Mouse (Mus musculus) E14TG2a.4 (cell line): ENCODE data around the gene Naa11.

Source experiments
- H3K27me3 ChIP-seq: 2 replicates; pipeline ENCODE4 v1.6.1; 2014; ENCODE audit warnings: low read length, control low read depth; ENCODE audit not compliant: insufficient read depth
- H3K36me3 ChIP-seq: 2 replicates; pipeline ENCODE4 v1.6.1; 2014; ENCODE audit warnings: low read length, control low read depth; ENCODE audit not compliant: insufficient read depth
- H3K4me1 ChIP-seq: replicated peaks from 2 replicates; pipeline ENCODE4 v1.6.1; 2014; ENCODE audit warnings: low read depth, low read length, control low read depth
- H3K4me3 ChIP-seq: replicated peaks from 2 replicates; pipeline ENCODE4 v1.5.1; 2014; ENCODE audit warnings: mild to moderate bottlenecking, low read length
- H3K9me3 ChIP-seq: 2 replicates; pipeline ENCODE4 v1.6.1; 2014; ENCODE audit warnings: low read length, control low read depth
- CTCF ChIP-seq: conservative IDR thresholded peaks from 2 replicates; pipeline ENCODE4 v1.5.1; 2014; ENCODE audit warnings: low read length
- NANOG ChIP-seq: IDR thresholded peaks from 2 replicates; pipeline ENCODE4 v1.6.1; 2014; ENCODE audit warnings: borderline replicate concordance, low read length, mixed read lengths
- POU5F1 ChIP-seq: IDR thresholded peaks from 2 replicates; pipeline ENCODE4 v1.6.1; 2014; ENCODE audit warnings: low read length, borderline replicate concordance

Naa11 gene

DNA sequence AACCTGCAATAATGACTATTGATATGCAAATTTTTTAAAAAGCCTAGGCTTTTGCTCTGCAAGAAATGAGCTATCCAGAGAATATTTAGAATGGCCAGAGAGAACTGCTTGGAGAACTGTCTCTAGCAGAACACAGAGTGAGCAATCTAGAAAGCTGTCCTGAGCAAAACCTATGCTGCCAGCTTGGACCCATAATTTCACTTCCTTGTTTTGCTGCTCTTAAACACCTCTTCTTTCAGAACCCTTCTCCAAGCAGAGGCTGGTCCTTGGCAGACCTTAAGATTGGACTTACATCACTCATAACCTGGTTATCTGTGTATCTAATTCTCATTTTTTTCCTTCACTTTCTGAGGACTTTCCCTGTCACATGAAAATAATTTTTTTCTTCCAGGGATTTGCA, 8.9 kb upstream of the Naa11 start:
- H3K4me1 ChIP-seq: no peaks in the 10 kb centered on the region
- H3K4me3 ChIP-seq: no peak overlapping the region

GRCm38 (mm10) chr5:97397585-97397984, 5.4 kb upstream of the Naa11 start:
- Histone ChIP-seq H3K9me3 (no peaks in the 10 kb centered on the region), H3K4me3 (no peak overlapping the region), H3K4me1 (peaks cover 7% of the 10 kb centered on the region), H3K36me3 (no peaks in the 10 kb centered on the region), H3K27me3 (no peaks in the 10 kb centered on the region)
- no peak for TF ChIP-seq POU5F1
- TF ChIP-seq CTCF: no peak
- TF ChIP-seq NANOG: no peak

More for the DNA sequence above, 8.9 kb upstream of the Naa11 start:
- Histone ChIP-seq H3K27me3 (no peaks in the 10 kb centered on the region), H3K36me3 (no peaks in the 10 kb centered on the region), H3K9me3 (no peaks in the 10 kb centered on the region)
- TF ChIP-seq NANOG (no peak), CTCF (no peak), POU5F1 (no peak)

GRCm38 (mm10) chr5:97387622-97388021, 4.6 kb downstream of the Naa11 start:
- no peaks in the 10 kb centered on the region for H3K27me3 ChIP-seq

GRCm38 (mm10) chr5:97384399-97384798, 7.8 kb downstream of the Naa11 start:
- TF ChIP-seq POU5F1: no peak
- TF ChIP-seq NANOG: no peak
- TF ChIP-seq CTCF: no peak
- H3K4me1 ChIP-seq: peaks cover 12% of the 10 kb centered on the region; the same call in 1 of the 2 replicates
- H3K4me3 ChIP-seq: no peak overlapping the region

More at GRCm38 (mm10) chr5:97387622-97388021, 4.6 kb downstream of the Naa11 start:
- Histone ChIP-seq H3K36me3 (peaks cover 33% of the 10 kb centered on the region), H3K4me3 (no peak overlapping the region), H3K9me3 (no peaks in the 10 kb centered on the region), H3K4me1 (peaks cover 26% of the 10 kb centered on the region)
- no peak for TF ChIP-seq POU5F1
- TF ChIP-seq NANOG: no peak
- no peak for TF ChIP-seq CTCF

DNA sequence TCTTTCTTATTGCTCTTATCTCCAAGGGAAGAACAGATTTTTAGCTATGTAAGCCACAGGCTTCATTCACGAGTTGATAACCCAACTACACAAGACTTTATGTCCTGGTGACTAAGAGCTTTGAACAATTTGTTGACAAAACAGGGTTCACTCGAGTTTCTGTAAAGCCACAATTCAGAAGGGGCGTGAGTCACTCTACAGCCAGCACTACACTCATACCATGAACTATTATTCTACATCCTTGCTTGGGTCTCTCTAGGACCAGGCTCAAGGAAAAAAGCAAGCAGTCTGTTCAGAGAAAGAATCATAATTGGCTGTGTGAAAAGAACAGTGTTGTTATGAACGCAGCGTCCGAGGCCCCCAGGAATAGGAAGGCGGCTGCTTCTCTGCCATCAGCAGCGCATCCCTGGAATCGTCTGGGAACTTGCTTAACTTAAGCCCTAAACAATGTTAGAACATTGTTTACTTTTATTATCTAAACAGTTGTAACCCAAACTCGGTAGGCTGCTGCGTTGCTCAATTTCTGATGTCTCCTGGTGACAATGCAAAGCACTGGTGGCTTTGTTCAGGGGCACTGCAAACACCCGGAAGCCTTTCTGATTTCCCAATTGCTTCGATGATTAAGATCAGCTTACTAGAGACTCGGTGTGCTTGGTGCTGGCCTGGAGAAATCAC, 9.5 kb downstream of the Naa11 start:
- TF ChIP-seq NANOG (no peak), POU5F1 (no peak), CTCF (no peak)
- Histone ChIP-seq H3K9me3 (no peaks in the 10 kb centered on the region), H3K36me3 (peaks cover 22% of the 10 kb centered on the region), H3K4me3 (no peak overlapping the region), H3K4me1 (0 out of 2 replicates have a peak, but pooled peaks cover under 1% of the 10 kb centered on the region), H3K27me3 (no peaks in the 10 kb centered on the region)

More at GRCm38 (mm10) chr5:97384399-97384798, 7.8 kb downstream of the Naa11 start:
- H3K9me3 ChIP-seq: no peaks in the 10 kb centered on the region
- peaks cover 33% of the 10 kb centered on the region for H3K36me3 ChIP-seq
- no peaks in the 10 kb centered on the region for H3K27me3 ChIP-seq

GRCm38 (mm10) chr5:97379976-97380375, 12.2 kb downstream of the Naa11 start:
- Histone ChIP-seq H3K36me3 (peaks cover 16% of the 10 kb centered on the region), H3K4me3 (no peak overlapping the region), H3K9me3 (no peaks in the 10 kb centered on the region), H3K27me3 (no peaks in the 10 kb centered on the region), H3K4me1 (no peaks in the 10 kb centered on the region)
- no peak for TF ChIP-seq CTCF
- no peak for TF ChIP-seq POU5F1
- no peak for TF ChIP-seq NANOG

DNA sequence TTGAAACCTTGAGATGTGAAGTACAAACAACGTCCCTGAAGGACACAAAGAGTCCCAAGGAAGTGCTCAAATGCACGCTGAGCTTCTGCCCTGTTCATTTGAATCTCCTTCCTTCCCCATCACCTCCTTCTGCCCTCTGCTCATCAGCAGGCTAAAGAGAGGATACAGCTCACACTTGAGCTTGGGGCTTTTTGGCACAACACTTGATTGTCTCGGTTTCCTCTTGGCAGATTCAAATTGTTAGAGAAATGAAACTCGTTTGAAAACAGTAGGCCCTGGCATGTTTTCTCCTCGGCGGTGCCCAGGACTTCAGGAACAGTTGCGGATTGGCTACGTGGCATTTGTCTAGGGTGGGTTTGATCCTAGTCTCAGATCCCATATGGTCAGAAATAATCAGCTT, 27.4 kb downstream of the Naa11 start:
- H3K27me3 ChIP-seq: no peaks in the 10 kb centered on the region
- H3K36me3 ChIP-seq: no peaks in the 10 kb centered on the region
- H3K4me1 ChIP-seq: peaks cover 10% of the 10 kb centered on the region; the same call in 1 of the 2 replicates
- no peak for TF ChIP-seq CTCF
- TF ChIP-seq POU5F1: no peak
- no peak for TF ChIP-seq NANOG
- H3K9me3 ChIP-seq: no peaks in the 10 kb centered on the region
- no peak overlapping the region for H3K4me3 ChIP-seq

DNA sequence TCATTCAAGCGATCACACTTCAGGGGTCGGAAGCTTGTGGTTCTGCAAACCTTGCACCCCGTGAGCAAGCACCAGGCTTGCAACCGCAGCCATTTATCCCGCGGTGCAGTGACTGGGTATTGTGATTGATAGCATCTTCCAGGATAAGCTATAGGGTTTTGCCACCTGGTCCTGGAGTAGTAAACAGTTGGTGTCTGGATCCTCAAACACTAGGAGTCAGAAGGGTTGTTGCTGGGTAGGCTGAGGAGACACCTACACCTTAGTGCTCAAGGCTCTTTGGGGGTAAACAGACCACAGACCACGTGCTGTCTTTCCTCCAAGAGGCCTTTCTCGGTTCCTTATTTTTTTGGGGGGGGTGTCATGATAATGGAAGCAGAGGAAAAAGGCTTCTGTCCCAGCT, 27.9 kb downstream of the Naa11 start:
- Histone ChIP-seq H3K36me3 (no peaks in the 10 kb centered on the region), H3K4me1 (peaks cover 10% of the 10 kb centered on the region; the same call in 1 of the 2 replicates), H3K9me3 (no peaks in the 10 kb centered on the region), H3K27me3 (no peaks in the 10 kb centered on the region), H3K4me3 (no peak overlapping the region)
- TF ChIP-seq CTCF: no peak
- no peak for TF ChIP-seq NANOG
- TF ChIP-seq POU5F1: no peak

DNA sequence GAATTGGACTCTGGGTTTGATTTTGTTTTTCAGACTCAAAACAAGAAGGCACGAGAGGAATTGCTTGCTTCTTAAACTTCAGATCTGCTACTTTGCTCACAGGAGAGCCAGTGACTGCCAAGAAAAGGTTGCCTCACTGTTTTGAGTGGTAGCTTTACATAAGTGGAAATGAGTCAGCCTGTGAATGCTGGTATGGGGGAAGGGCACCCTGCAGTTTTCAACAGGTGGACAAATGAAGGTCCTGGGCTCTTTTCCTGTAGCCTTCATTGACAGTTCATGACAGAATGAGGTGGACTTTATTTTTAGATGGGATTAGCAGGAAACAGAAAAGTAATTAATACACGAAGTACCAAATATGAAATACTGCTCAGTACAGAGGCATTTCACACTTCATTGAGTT, 29.6 kb downstream of the Naa11 start:
- Histone ChIP-seq H3K4me3 (no peak overlapping the region), H3K9me3 (no peaks in the 10 kb centered on the region), H3K4me1 (peaks cover 10% of the 10 kb centered on the region; the same call in 1 of the 2 replicates), H3K27me3 (no peaks in the 10 kb centered on the region), H3K36me3 (no peaks in the 10 kb centered on the region)
- no peak for TF ChIP-seq NANOG
- no peak for TF ChIP-seq CTCF
- no peak for TF ChIP-seq POU5F1
